Mouse (Mus musculus) hindbrain, embryonic 16.5 days (tissue): ENCODE measurements around the gene Pde4a. TPM values are rescaled to one million over a fixed set of nuclear protein-coding genes. Genes with fewer than 3 reads are reported as not detected.

ENCODE experiments used
- ATAC-seq: fragments of 200-750 bp; cut with Nextera tagmentation; 2 replicates; pipeline ENCODE4 v1.8.0; 2017; ENCODE audit warnings: moderate TSS enrichment, moderate library complexity
- H3K27ac ChIP-seq: fragments of 300-500 bp; sonication (generic); 2 replicates; pipeline ENCODE4 v1.5.1; 2014; ENCODE audit warnings: low read depth, mild to moderate bottlenecking, control low read depth, low read length, moderate library complexity
- H3K27me3 ChIP-seq: fragments of 300-500 bp; sonication (generic); replicated peaks from 2 replicates; pipeline ENCODE4 v1.6.1; 2014; ENCODE audit warnings: low read length; ENCODE audit not compliant: control insufficient read depth, insufficient read depth
- H3K36me3 ChIP-seq: fragments of 300-500 bp; sonication (generic); 2 replicates; pipeline ENCODE4 v1.6.1; 2014; ENCODE audit warnings: mild to moderate bottlenecking, low read length, moderate library complexity, mixed read lengths; ENCODE audit not compliant: control insufficient read depth, insufficient read depth
- H3K4me1 ChIP-seq: fragments of 300-500 bp; sonication (generic); 2 replicates; pipeline ENCODE4 v1.6.1; 2014; ENCODE audit warnings: low read depth, low read length; ENCODE audit not compliant: control insufficient read depth, insufficient read depth
- H3K4me2 ChIP-seq: fragments of 300-500 bp; sonication (generic); 2 replicates; pipeline ENCODE4 v1.6.1; 2014; ENCODE audit warnings: mild to moderate bottlenecking, low read length, control low read depth, moderate library complexity
- H3K4me3 ChIP-seq: fragments of 300-500 bp; sonication (generic); 2 replicates; pipeline ENCODE4 v1.5.1; 2014; ENCODE audit warnings: mild to moderate bottlenecking, low read length, control low read depth, moderate library complexity
- H3K9ac ChIP-seq: fragments of 300-500 bp; sonication (generic); 2 replicates; pipeline ENCODE4 v1.6.1; 2014; ENCODE audit warnings: low read depth, mild to moderate bottlenecking, control low read depth, low read length, moderate library complexity
- H3K9me3 ChIP-seq: fragments of 300-500 bp; sonication (generic); 2 replicates; pipeline ENCODE4 v1.6.1; 2014; ENCODE audit warnings: mild to moderate bottlenecking, low read length, moderate library complexity; ENCODE audit not compliant: control insufficient read depth
- WGBS: fragments of 180-500 bp; shearing (Covaris S2); extraction: QIAGEN DNeasy Blood & Tissue Kit; methylation state at CpG from one replicate; pipeline ENCODE4 v1.1.7; 2014; 5-methylcytosine and 5-hydroxymethylcytosine counted together
- polyA plus RNA-seq: library from polyadenylated mRNA; unstranded; fragments of >200 nt; fragmentation: Nextera tagmentation; extraction: Ambion mirVana; gene quantifications from 2 replicates; pipeline ENCODE4 v1.2.1, GENCODE M21; 2015

Pde4a gene
- polyA plus RNA-seq, 1 experiment from 2014 or later, result 50.5 TPM

DNA sequence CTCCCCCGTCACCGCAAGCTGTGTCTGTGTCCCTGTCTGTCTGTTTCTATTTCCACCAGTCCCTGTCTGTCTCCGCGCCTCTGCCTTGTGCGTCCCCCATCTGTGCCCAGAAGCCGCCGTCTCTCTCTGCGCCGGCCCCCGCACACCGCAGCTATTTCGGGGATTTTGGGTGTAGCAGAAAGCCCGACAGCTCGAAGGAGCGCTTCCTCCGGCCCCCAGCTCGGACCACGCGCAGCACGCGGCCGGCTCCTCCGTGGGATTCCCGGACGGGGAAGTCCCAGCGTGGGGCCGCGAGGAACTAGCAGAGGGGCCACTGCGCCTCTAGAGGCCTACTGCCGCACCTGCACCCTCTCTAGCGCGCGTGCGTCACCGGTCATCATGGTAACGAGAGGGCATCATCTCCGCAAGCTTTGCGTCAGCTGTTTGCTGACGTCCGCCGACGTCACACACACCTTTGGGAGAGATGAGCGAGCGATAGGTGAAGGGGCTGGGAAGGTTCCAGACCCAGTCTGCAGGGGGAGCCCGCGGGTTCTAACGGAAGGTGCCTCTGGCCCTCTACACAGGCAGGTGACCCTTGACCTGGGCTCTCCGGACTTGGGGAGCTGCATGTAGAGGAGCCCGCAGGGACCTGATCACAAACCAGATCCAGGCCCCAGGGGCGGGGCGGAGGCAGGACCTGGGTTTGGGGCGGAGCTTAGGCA, 4.2 kb upstream of the Pde4a start:
- peak overlapping the region; percentile 37; the same call in 1 of the 2 replicates for H3K27ac ChIP-seq
- WGBS, result under 1% methylated on average over 52 of the region's 52 CpGs
- H3K4me3 ChIP-seq, result peak overlapping the region; percentile 61

DNA sequence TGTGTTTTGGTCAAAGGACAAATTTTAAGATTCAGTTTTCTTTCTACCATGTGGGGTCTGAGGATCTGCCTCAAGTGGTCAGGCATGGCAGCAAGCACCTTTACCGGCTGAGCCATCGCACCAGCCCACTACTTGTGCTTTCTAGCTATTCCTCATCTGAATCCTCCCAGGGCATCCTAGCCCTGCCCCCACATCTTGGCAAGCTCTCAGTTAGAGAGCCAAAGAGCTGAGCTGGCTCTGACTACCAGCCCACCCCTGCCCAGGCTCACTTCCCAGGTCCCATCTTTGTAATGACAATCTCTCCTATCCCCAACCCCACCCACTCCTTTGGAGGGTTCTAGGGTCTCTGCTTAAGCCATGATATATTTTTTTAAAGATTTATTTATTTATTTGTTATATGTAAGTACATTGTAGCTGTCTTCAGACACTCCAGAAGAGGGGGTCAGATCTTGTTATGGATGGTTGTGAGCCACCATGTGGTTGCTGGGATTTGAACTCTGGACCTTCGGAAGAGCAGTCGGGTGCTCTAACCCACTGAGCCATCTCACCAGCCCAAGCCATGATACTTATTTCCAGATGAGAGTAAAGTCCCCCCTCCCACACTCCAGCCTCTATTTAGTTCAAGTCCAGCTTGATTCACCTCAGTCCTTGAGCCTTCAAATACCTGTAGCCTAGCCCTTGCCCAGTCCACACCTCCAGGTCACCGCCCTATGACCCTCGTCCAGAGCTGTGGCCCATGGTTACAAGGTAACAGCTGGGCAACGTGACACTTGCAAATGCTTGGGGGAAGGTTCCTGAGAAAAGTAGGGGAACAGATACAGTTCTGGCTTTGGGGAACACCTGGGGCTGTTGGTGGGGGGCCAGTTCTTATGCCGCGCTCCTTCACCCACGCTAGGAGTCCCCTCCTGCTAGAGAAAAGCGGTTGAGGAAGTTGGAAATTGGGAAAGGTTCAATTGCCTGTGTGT, 2.1 kb upstream of the Pde4a start:
- H3K9ac ChIP-seq, result no peak overlapping the region
- H3K4me1 ChIP-seq, result peaks cover 21% of the 10 kb centered on the region
- peaks cover 53% of the 10 kb centered on the region for H3K27me3 ChIP-seq
- no peak overlapping the region for H3K27ac ChIP-seq
- no peaks in the 10 kb centered on the region for H3K36me3 ChIP-seq
- H3K9me3 ChIP-seq, result no peaks in the 10 kb centered on the region
- H3K4me3 ChIP-seq, result no peak overlapping the region
- H3K4me2 ChIP-seq, result no peak overlapping the region
- WGBS, result 36% methylated on average over 11 of the region's 11 CpGs
- ATAC-seq, result no peak

More for the DNA sequence above, 4.2 kb upstream of the Pde4a start:
- no peaks in the 10 kb centered on the region for H3K36me3 ChIP-seq
- ATAC-seq, result peak; percentile 66
- peak overlapping the region; percentile 93 for H3K4me2 ChIP-seq
- peaks cover 3% of the 10 kb centered on the region; the same call in 1 of the 2 replicates for H3K9me3 ChIP-seq
- peak overlapping the region; percentile 85 for H3K9ac ChIP-seq
- peaks cover 38% of the 10 kb centered on the region for H3K27me3 ChIP-seq
- H3K4me1 ChIP-seq, result peaks cover 18% of the 10 kb centered on the region

DNA sequence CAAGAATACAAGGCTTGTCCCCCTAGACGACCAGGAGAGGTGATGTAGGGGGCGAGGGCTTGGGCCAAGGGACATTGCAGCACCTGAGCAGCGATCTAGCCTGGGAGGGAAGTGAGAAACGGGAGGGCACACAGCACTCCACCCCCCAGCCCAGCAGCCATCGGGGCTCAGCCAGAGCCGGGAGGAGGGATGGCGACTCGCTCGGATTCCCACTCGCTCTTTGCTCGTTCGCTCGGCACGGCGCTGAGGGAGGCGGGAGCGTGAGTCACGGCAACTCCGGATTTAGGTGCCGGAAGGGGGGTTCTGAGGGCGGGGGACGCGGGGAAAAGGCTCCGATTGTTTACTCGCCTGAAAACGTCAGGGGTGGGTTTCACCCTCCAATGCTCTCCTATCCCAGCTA, 1.4 kb upstream of the Pde4a start:
- H3K9me3 ChIP-seq, result no peaks in the 10 kb centered on the region
- H3K4me1 ChIP-seq, result peaks cover 21% of the 10 kb centered on the region
- no peak overlapping the region for H3K9ac ChIP-seq
- H3K27ac ChIP-seq, result no peak overlapping the region
- no peaks in the 10 kb centered on the region for H3K36me3 ChIP-seq
- H3K4me2 ChIP-seq, result peak overlapping the region; percentile 37
- ATAC-seq, result no peak
- 1% methylated on average over 22 of the region's 26 CpGs for WGBS
- peak overlapping the region; percentile 9 for H3K4me3 ChIP-seq
- peaks cover 53% of the 10 kb centered on the region for H3K27me3 ChIP-seq

DNA sequence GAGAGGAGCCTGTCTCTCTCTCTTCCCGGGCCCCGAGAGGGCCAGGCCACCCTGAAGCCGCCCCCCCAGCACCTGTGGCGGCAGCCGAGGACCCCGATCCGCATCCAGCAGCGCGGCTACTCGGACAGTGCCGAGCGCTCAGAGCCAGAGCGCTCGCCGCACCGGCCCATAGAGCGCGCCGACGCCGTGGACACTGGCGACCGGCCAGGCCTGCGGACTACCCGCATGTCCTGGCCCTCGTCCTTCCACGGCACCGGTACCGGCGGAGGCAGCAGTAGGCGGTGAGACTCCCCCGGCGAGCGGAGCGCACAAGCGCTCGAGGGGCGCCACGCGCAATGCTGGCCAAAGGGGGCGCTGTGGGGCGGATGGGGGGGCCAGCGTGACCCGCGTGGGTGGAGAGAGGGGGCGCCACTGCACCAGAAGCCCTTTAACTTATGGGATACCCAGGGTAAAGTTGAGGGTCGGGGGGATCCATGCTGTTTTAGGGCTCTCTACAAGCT, 488 bp downstream of the Pde4a start:
- Histone ChIP-seq H3K4me2 (peak overlapping the region; percentile 68), H3K4me1 (peaks cover 21% of the 10 kb centered on the region), H3K27ac (no peak overlapping the region), H3K9ac (peak overlapping the region; percentile 64), H3K36me3 (no peaks in the 10 kb centered on the region), H3K9me3 (no peaks in the 10 kb centered on the region), H3K27me3 (peaks cover 53% of the 10 kb centered on the region), H3K4me3 (peak overlapping the region; percentile 48)
- ATAC-seq, result 0 out of 2 replicates have a peak, but pooled peaks have one; percentile 3
- under 1% methylated on average over 46 of the region's 47 CpGs for WGBS

DNA sequence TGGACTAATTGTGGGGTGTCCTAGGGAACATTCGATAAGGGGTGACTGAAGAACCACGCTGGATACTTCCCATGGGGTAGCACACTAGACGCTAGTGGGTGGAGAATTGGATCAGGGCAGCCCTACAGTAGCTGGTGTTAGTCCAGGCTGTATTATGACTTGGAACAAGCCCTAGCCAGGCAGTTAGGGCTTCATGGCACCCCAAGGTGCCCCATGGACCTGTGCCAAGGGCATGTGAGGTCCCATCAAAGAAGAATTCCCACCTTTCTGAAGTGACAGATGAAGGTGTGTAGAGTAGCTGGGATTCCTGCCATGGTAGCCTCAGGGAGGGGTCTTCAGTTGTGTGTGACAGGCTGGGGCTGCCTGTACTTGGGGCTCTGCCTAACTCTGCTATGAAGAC, 1.0 kb downstream of the Pde4a start:
- Histone ChIP-seq H3K4me3 (peak overlapping the region; percentile 48), H3K27ac (no peak overlapping the region), H3K9ac (no peak overlapping the region; the same call in 1 of the 2 replicates), H3K4me2 (peak overlapping the region; percentile 68), H3K4me1 (peaks cover 21% of the 10 kb centered on the region), H3K36me3 (no peaks in the 10 kb centered on the region), H3K27me3 (peaks cover 52% of the 10 kb centered on the region), H3K9me3 (no peaks in the 10 kb centered on the region)
- WGBS, result 37% methylated on average over 3 of the region's 3 CpGs
- 0 out of 2 replicates have a peak, but pooled peaks have one; percentile 1 for ATAC-seq

DNA sequence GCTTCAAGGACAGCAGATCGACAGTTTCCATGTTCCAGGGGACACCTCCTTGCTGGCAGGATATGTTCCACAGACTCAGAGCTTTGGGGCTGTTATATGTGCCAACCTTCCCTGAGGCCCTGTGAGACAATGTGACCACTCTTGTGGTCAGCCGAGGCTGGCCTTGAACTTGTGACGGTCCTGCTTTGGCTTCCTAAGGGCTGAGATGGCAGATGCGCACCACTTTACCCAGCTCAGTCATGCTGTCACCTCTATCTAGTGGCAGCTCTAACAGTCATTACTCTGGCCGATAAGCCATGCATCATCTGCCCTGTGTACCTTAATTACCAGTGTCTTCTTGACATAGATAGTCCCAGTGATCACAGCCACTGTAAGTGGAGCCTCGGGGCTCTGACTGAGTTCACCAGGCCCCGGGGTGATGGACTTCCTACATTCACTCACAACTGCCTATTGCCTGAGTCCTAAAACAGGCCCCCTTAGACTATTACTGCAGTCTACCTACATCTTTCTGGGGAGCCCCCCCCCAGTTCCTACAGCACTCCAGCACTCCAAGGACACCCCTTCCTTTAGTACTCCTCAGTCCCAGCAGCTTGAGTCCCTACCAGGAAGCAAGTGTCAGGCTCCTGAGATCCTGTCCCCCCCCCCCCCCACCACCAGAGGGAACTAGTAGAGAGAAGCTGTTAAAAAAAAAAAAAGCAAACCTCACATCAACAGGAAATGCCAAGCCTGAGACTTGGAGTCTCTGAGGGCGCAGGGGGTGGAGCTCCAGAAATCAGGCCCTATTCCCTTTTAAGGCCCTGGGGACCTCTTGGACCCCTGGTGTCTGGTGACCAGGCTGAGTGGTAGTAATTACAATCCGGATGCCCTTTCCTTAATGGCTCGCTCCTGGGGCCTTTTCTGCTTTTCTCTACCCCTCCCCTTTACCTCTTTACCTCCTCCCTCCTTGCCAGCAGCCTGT, 1.9 kb downstream of the Pde4a start:
- no peaks in the 10 kb centered on the region for H3K9me3 ChIP-seq
- H3K9ac ChIP-seq, result no peak overlapping the region
- H3K27me3 ChIP-seq, result peaks cover 48% of the 10 kb centered on the region
- ATAC-seq, result no peak
- peak overlapping the region; percentile 13 for H3K4me2 ChIP-seq
- no peak overlapping the region for H3K27ac ChIP-seq
- WGBS, result 67% methylated on average over 10 of the region's 10 CpGs
- peaks cover 21% of the 10 kb centered on the region for H3K4me1 ChIP-seq
- no peaks in the 10 kb centered on the region for H3K36me3 ChIP-seq
- no peak overlapping the region for H3K4me3 ChIP-seq

DNA sequence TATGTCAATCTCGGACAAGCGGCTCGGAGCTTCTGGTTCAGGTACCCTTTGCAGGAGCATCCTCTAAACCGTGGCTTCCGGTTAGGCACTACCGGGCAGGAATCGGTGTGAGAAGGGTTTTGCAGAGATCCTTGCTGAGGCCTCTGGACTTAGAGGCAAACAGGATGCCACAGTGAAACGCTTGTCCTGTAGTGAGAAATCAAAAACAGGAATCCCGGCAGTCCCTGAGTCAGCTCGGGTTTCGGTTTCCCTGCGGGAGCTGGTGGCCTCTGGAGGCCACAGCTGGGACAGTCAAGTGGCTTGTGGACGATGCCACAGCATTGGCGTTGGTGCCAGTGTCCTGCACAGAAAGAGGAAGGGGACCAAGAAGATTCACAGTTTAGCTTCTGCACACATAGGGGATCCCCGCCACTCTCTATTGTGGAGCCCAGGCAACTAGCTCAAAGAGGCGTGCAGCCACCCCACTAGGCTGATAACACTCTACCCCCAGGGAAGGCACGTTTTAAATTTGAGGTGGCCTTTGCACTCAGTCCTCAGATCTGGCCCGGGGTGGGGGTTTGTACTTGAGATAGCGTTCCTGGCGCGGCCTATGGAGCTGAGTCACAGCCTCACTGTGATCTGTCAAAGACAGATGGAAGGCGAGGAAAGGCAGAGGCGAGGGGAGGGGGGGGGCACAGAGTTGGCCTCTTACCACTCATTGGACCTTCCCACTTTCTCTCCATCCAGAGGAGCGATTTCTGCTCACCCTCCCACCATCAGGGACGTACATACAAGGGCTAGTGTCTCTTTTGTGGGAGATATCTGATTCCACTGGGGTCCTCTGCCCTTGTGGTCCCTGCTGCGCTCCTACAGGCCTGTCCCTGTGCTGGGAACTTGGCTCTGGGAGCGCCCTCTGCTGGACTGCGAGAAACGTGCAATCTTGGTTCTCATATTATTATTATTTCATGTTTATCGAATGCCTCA, 2.9 kb downstream of the Pde4a start:
- H3K4me1 ChIP-seq, result peaks cover 21% of the 10 kb centered on the region
- ATAC-seq, result peak; percentile 38; the same call in 1 of the 2 replicates
- WGBS, result 13% methylated on average over 30 of the region's 30 CpGs
- H3K36me3 ChIP-seq, result no peaks in the 10 kb centered on the region
- peaks cover 40% of the 10 kb centered on the region for H3K27me3 ChIP-seq
- peak overlapping the region; percentile 13 for H3K4me2 ChIP-seq
- H3K9me3 ChIP-seq, result no peaks in the 10 kb centered on the region
- peak overlapping the region; percentile 8; the same call in 1 of the 2 replicates for H3K9ac ChIP-seq
- H3K4me3 ChIP-seq, result peak overlapping the region; percentile 12; the same call in 1 of the 2 replicates
- H3K27ac ChIP-seq, result no peak overlapping the region
